Mouse (Mus musculus): Measurements from ENCODE around the gene Gm14308. TPM values are rescaled to one million over a fixed set of nuclear protein-coding genes. Genes with fewer than 3 reads are reported as not detected.
"Not testable (repeated sequence)": the region's sequence is repeated elsewhere in the genome, so short reads cannot be mapped to it uniquely, and the experiment has no call there.

The Gm14308 gene
- total RNA-seq (2014; fragmentation: Nextera tagmentation) (0.99 and 39.1 TPM in 2 replicates), total RNA-seq (2017) (7.2 TPM in 1 of 2 replicates, not detected in the other)

DNA sequence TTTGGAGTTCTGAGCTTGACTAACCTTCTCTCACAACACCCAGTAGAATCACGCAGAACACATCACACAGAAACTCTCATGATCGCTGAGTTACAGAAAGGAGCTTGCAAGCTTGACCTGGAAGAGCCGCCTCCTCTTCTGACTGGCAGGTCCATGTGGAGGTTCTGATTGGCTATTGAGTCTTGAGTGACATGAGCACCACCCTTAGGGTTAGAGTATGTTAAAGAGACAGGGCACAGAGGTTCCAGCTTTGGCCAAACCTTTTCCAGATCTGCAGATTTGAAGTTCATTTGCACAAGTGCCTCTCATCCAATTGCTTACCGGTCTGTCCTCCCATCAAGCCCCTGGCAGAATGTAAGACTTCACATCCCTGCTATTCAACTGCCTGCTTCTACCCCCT, at the start of gene Gm14308:
Gm14308 (minus strand) TSS at position 101 of the 400 bp plus-strand sequence.
- ATAC-seq (replicated peaks; ENCODE audit: low FRiP score, low TSS enrichment, poor library complexity, severe bottlenecking): not testable (repeated sequence)

DNA sequence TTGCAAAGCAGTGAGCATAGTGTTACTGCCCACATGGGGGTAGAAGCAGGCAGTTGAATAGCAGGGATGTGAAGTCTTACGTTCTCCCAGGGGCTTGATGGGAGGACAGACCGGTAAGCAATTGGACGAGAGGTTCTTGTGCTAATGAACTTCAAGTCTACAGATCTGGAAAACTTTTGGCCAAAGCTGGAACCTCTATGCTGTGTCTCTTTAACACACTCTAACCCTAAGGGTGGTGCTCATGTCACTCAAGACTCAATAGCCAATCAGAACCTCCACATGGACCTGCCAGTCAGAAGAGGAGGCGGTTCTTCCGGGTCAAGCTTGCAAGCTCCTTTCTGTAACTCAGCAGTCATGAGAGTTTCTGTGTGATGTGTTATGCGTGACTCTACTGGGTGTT, 34.1 kb upstream of the Gm14308 start, which contains the start of gene Zfp973:
Zfp973 (plus strand) TSS at position 301 of the 400 bp plus-strand sequence.
- not testable (repeated sequence) for ATAC-seq (replicated peaks; ENCODE audit: low FRiP score, low TSS enrichment, poor library complexity, severe bottlenecking)

Other genes with a start within 250 kb of the Gm14308 start
- 3.8 TPM in 1 of 2 replicates, not detected in the other for gene Gm14435, start 212.8 kb downstream of the Gm14308 start, total RNA-seq (2014; fragmentation: Nextera tagmentation)
- gene Gm14435, start 212.8 kb downstream of the Gm14308 start, total RNA-seq (2017): not detected in 2 replicates
- gene Gm14434, start 149.6 kb downstream of the Gm14308 start, total RNA-seq (2014; fragmentation: Nextera tagmentation): not detected in 2 replicates
- gene Gm14434, start 149.6 kb downstream of the Gm14308 start, total RNA-seq (2017): 14.5 and 15.6 TPM in 2 replicates
- gene Zfp967, start 115.3 kb downstream of the Gm14308 start, total RNA-seq (2014; fragmentation: Nextera tagmentation): not detected in 2 replicates
- not detected in 2 replicates for gene Zfp967, start 115.3 kb downstream of the Gm14308 start, total RNA-seq (2017)
- 28.4 and 29.5 TPM in 2 replicates for gene Zfp973, start 34.2 kb upstream of the Gm14308 start, total RNA-seq (2014; fragmentation: Nextera tagmentation)
- gene Zfp973, start 34.2 kb upstream of the Gm14308 start, total RNA-seq (2017): 4.6 and 12.6 TPM in 2 replicates
- gene Gm14305, start 72.0 kb upstream of the Gm14308 start, total RNA-seq (2014; fragmentation: Nextera tagmentation): 8.7 and 14.1 TPM in 2 replicates
- 15.5 and 29.3 TPM in 2 replicates for gene Gm14305, start 72.0 kb upstream of the Gm14308 start, total RNA-seq (2017)
- 20.7 and 33.6 TPM in 2 replicates for gene Gm14295, start 162.3 kb upstream of the Gm14308 start, total RNA-seq (2014; fragmentation: Nextera tagmentation)
- 10.2 and 13.7 TPM in 2 replicates for gene Gm14295, start 162.3 kb upstream of the Gm14308 start, total RNA-seq (2017)
- not detected in 2 replicates for gene Gm14408, start 194.8 kb upstream of the Gm14308 start, total RNA-seq (2014; fragmentation: Nextera tagmentation)
- gene Gm14408, start 194.8 kb upstream of the Gm14308 start, total RNA-seq (2017): not detected in 2 replicates

All from megakaryocyte-erythroid progenitor cell, adult 5-6 weeks (primary cell).